Mouse (Mus musculus): Measurements from ENCODE around the gene Larp7.
A peak's percentile ranks its signal among the peaks of the same experiment; 100 is the strongest.

The Larp7 gene

DNA sequence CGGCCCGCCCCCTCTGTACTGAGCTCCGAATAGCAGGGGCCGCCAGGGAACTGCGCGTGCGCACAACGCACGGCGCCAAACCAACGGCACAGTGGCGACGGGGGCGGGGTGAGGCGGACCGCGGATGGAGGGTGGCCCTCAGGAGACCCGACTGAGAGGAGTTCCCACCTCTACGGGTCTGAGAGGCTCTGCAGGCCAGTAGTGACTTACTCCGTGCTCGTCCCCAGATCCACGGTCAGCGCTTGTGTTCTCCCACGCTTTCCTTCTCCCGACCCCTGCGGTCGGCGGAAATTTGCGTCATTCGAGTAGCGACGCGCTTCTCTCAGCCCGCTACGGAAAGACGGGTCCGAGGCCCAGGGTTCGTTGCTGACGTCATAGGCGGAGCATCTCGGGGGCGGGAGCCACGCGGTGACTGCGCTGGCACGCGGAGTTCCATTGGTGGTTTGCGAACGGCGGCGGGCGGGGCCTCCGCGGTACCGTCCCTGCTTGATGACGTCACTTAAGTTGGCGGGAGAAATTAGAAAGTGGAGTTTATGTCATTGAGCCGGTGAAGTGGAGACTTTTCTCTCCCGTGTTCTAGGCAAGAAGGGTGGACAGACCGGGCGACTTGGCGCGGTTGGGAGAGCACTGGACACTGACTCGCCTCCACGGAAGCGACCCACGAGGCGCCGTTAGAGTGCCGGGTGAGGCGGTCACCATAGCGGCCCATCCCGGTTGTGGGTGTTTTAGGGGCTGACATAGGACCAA lies at the start of gene Larp7, which contains the start of gene Zgrf1:
Gene Larp7 (minus strand): TSS at position 377 of the 747 bp plus-strand sequence.
Gene Zgrf1 (plus strand): TSS at position 517 of the 747 bp plus-strand sequence.
- peak; percentile 97 to 98 for DNase-seq (ENCODE audit: low read depth in 2 of 2, low spot score in 2 of 2)

- DNase-seq (ENCODE audit: low read depth in 2 of 2, low spot score in 2 of 2), result no peak
Observed at GRCm38 (mm10) chr3:127597136-127597535, 44.0 kb upstream of the Larp7 start.

GRCm38 (mm10) chr3:127572557-127572956 lies 19.4 kb upstream of the Larp7 start:
- peak; percentile 47 to 58 for DNase-seq (ENCODE audit: low read depth in 2 of 2, low spot score in 2 of 2)

- no peak for DNase-seq (ENCODE audit: low read depth in 2 of 2, low spot score in 2 of 2)
Observed at GRCm38 (mm10) chr3:127565129-127565528, 12.0 kb upstream of the Larp7 start.

GRCm38 (mm10) chr3:127562974-127563373 lies 9.8 kb upstream of the Larp7 start:
- no peak for DNase-seq (ENCODE audit: low read depth in 2 of 2, low spot score in 2 of 2)

GRCm38 (mm10) chr3:127558201-127558600 lies 5.1 kb upstream of the Larp7 start:
- DNase-seq (ENCODE audit: low read depth in 2 of 2, low spot score in 2 of 2), result no peak

GRCm38 (mm10) chr3:127554723-127555122 lies 1.6 kb upstream of the Larp7 start:
- DNase-seq (ENCODE audit: low read depth in 2 of 2, low spot score in 2 of 2), result no peak

DNA sequence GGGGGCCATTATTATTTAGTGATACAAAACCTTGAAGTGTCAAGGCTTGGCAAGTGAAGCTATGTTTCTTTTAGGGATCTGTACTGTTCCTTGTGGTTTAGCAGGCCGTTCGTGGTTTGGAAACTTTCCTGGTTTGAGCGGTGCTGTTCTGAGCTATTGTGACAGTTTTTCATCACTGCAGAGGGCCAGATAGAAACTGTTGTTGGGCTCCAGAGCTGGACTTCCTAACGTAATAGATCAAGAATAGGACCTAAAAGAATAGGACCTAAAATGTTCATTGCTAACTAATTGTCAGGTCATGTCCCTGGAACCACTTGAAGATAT lies 533 bp upstream of the Larp7 start:
- DNase-seq (ENCODE audit: low read depth in 2 of 2, low spot score in 2 of 2), result no peak

DNA sequence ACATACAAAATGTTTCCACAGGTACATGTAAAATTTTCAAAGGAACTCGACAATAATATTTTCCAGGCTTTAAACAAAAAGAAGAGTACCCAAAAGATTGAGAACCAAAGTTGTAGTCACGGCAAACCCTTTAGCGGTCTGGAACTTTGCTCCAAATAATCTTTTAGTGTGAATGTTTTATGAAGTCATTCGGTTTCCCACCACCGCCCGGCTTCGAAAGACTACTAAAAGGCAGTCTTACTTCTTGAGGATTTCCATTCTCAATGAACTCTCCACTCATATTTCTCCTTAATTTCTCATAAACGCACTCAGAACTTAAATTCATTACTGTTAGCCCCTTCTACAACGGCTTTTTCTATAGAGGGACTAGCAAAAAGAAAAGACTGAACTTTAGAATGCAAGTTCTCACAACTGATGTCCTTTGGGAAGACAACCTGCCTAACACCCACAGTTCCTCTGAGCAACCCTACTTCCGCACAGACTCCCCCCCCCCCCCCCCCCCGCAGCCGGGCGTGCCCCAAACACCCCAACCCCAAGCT lies 646 bp downstream of the Larp7 start:
- peak in 1 of 2 experiments; percentile 4 for DNase-seq (ENCODE audit: low read depth in 2 of 2, low spot score in 2 of 2)

GRCm38 (mm10) chr3:127547882-127548281 lies 5.3 kb downstream of the Larp7 start:
- peak in 1 of 2 experiments; percentile 20 for DNase-seq (ENCODE audit: low read depth in 2 of 2, low spot score in 2 of 2)

DNA sequence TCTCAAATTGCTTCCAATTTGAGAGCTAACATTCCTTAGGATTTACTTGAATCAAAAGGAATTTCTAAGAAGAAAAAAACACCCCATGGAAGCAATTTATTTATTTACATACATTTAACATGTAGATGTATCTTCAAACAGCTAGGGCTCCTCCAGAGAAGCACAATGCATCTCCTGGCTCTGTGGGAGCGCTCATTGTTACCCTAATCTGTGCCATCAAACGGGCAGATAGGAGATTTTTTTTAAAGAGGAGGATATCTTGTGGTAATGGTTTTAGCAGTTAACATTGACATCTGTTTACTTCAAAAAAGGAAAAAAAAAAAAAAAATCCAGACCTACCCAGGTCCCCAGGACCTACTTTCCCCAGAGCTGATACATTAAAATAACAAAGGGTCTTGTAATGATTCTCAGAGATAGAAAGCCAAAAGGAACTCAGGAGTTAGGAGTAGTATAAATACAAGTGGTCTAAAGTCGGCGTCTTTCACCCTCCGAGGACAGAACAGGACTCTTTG lies 8.5 kb downstream of the Larp7 start:
- DNase-seq (ENCODE audit: low read depth in 2 of 2, low spot score in 2 of 2), result no peak

- no peak for DNase-seq (ENCODE audit: low read depth in 2 of 2, low spot score in 2 of 2)
Observed at GRCm38 (mm10) chr3:127543976-127544375, 9.2 kb downstream of the Larp7 start.

DNA sequence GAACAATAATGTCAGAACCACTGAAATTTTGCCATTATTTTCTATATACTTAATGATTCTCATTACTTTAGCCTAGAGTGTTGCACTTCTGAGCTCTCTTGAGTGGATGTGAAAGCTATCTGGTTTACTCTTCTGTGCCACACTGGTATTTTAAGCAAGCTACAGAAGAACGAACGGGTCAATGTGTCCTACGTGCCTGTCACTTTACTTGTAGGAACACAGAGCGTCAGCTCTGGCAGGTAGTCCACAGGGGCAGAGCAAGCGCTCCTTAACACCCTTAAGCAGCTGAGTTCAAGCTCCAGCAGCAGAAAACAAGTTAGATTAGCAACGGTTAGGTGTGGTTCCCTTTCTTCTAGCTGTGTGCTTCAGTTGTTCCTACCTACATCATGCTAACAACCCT lies 14.0 kb downstream of the Larp7 start:
- no peak for DNase-seq (ENCODE audit: low read depth in 2 of 2, low spot score in 2 of 2)

DNA sequence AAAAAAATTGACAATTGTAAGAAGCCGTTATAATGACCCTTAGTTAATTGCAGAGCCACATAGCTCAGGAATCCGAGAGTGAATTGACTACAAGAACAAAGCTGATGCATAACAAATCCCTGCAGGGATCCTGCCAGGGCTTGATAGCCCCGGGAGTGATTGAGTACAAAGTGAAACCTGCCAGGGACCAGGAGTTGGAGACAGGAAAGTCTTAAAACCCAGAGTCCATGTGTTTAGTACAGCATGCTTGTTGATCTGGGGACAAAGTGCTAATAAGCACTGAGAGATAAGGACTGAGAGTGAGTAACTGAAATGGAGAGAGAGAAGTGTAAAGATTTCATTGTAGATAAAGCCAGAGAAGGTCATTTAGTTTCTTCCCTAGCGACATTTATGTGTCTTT lies 22.9 kb downstream of the Larp7 start:
- no peak for DNase-seq (ENCODE audit: low read depth in 2 of 2, low spot score in 2 of 2)

DNA sequence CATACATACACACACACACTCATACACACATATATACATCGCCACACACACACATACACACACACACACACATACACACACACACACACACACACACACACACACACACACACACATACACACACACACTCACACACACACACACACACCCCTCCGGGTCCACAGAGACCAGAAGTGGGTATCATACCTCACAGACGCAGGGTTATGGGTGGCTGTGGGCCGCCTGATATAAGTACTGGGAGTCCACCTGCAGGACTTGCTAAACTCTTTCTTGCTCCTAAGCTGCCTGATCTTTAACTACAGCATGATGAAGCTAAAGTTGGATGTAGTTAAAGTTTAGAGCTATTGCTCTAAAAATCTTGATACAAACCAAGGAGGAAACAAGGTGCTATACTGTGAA lies 23.3 kb downstream of the Larp7 start:
- DNase-seq (ENCODE audit: low read depth in 2 of 2, low spot score in 2 of 2), result no peak

GRCm38 (mm10) chr3:127529210-127529609 lies 23.9 kb downstream of the Larp7 start:
- DNase-seq (ENCODE audit: low read depth in 2 of 2, low spot score in 2 of 2), result no peak

- DNase-seq (ENCODE audit: low read depth in 2 of 2, low spot score in 2 of 2), result no peak
Observed at GRCm38 (mm10) chr3:127527465-127528034, 25.6 kb downstream of the Larp7 start.

GRCm38 (mm10) chr3:127525188-127525819 lies 27.8 kb downstream of the Larp7 start:
- DNase-seq (ENCODE audit: low read depth in 2 of 2, low spot score in 2 of 2), result no peak

DNA sequence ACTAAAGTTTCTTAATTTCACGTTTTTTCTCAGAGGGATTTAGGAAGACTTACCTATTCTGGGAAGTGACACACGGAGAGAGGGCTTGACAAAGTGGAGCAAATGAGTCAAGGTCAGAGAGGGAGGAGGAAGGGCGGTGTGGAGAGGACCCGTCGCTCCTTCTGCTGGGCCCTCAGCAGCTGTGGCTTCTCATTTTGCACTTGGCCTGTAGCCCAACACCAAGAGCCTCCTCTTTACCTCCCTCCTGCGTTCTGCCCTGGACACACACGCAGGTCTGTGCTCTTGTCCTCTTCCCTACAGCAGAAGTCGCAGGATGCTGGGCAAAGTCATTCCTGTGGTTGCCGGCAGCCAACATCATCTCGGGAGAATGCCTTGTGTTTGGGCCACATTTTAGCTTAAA lies 32.0 kb downstream of the Larp7 start:
- DNase-seq (ENCODE audit: low read depth in 2 of 2, low spot score in 2 of 2), result no peak

- DNase-seq (ENCODE audit: low read depth in 2 of 2, low spot score in 2 of 2), result no peak
Observed at GRCm38 (mm10) chr3:127520300-127520699, 32.8 kb downstream of the Larp7 start.

DNA sequence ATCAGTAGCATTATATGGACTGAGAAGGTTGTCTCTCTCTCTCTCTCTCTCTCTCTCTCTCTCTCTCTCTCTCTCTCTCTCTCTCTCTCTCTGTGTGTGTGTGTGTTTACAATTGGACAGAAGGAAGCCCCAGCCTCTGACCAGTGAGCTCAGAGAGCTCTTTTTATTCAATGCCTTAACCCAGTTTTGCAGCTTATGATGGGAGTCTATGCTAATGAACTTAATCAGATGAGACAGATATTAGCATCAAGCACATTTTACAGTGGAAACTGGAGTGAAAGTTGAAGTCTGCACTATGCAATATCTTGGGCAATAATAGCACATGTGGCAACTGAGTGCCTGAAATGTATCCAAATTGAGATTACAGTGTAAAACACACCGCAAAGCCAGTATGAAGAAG lies 37.9 kb downstream of the Larp7 start:
- DNase-seq (ENCODE audit: low read depth in 2 of 2, low spot score in 2 of 2), result no peak

DNA sequence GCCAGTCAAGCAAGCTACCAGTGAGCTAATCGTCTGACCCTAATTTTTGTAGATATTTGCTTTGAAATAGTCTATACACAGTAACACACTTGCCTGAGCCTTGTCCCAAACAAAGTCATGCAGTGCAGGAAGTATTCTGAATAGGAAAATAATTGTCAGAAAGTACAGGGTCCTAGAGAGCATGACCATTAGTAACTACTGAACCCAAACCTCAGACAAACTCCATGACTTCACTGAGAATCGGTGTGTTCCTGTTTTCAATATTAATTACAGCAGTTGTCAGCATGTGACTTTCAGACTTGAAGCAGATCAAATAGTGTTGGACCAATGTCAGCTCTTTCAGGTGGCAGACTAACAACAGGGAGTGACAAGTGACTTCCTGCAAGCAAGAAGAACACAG lies 39.5 kb downstream of the Larp7 start:
- no peak for DNase-seq (ENCODE audit: low read depth in 2 of 2, low spot score in 2 of 2)
